Mouse (Mus musculus): Measurements from ENCODE around the gene Mia2. TPM values are rescaled to one million over a fixed set of nuclear protein-coding genes. Genes with fewer than 3 reads are reported as not detected.

Mia2 gene
- total and polyA plus RNA-seq, 3 experiments = 31.8 to 106 (median 90.9) TPM

DNA sequence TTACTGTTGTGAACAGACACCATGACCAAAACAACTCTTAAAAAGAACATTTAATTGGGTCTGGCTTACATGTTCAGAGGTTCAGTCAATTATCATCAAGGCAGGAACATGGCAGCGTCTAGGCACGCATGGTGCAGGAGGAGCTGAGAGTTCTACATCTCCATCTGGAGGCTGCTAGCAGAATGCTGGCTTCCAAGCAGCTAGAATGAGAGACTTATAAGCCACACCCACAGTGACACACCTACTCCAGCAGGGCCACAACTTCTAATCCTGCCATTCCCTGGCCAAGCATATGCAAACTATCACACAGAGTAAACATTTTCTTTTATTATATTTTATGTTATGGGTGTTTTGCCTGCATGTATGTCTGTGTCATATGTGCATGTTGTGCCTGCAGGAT lies 43.8 kb downstream of the Mia2 start:
- Histone ChIP-seq H3K4me1 (ENCODE audit: control insufficient read depth, insufficient read depth, low read length) (no peaks in the 10 kb centered on the region), H3K79me2 (replicated peaks; ENCODE audit: control insufficient read depth, insufficient read depth, low read length) (no peaks in the 10 kb centered on the region; the same call in 1 of the 2 replicates), H3K9ac (ENCODE audit: low read depth, low read length) (no peak overlapping the region), H3K27ac (no peak overlapping the region), H3K4me3 (no peak overlapping the region), H3K36me3 (ENCODE audit: control insufficient read depth, insufficient read depth, low read length) (peaks cover 3% of the 10 kb centered on the region), H3K27me3 (ENCODE audit: control insufficient read depth, insufficient read depth, low read length) (no peaks in the 10 kb centered on the region)
- no peak for DNase-seq
- WGBS = 60% methylated on average over 2 of the region's 2 CpGs
- peak; percentile 17; the same call in 1 of the 2 replicates for TF ChIP-seq CTCF (IDR thresholded peaks at IDR 0.05)
- no peak for TF ChIP-seq EP300 (IDR thresholded peaks at IDR 0.05; ENCODE audit: insufficient read depth, low read depth, low read length)
- intact Hi-C loops (cut with DNase I) = no loop called here

DNA sequence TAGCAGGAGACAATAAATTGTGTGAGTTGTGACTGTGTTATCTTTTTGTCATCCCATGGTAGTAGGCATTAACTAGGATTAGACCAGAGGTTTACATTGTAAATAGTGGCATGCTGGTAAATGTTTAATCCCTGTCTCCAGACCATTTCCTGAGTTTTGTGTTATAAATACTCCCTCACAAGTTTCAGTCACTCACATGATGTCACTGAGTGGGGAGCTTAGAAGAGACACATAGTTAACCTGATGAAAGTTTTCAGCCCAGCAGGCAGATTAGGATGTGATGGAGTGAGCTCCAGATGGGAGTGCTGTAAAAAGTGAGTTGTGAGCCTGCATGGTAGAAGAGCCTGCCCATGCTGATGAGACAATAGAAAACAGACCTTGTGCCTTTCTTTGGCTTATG lies 49.5 kb downstream of the Mia2 start:
- Histone ChIP-seq H3K27me3 (ENCODE audit: control insufficient read depth, insufficient read depth, low read length) (no peaks in the 10 kb centered on the region), H3K79me2 (replicated peaks; ENCODE audit: control insufficient read depth, insufficient read depth, low read length) (no peaks in the 10 kb centered on the region), H3K27ac (no peak overlapping the region), H3K9ac (ENCODE audit: low read depth, low read length) (no peak overlapping the region), H3K36me3 (ENCODE audit: control insufficient read depth, insufficient read depth, low read length) (peaks cover 5% of the 10 kb centered on the region), H3K4me3 (no peak overlapping the region), H3K4me1 (ENCODE audit: control insufficient read depth, insufficient read depth, low read length) (no peaks in the 10 kb centered on the region)
- TF ChIP-seq CTCF (IDR thresholded peaks at IDR 0.05) (no peak), POLR2A (IDR thresholded peaks at IDR 0.05; ENCODE audit: insufficient read depth, low read depth, low read length) (no peak), EP300 (IDR thresholded peaks at IDR 0.05; ENCODE audit: insufficient read depth, low read depth, low read length) (no peak)
- intact Hi-C loops (cut with DNase I) = no loop called here
- DNase-seq = no peak

DNA sequence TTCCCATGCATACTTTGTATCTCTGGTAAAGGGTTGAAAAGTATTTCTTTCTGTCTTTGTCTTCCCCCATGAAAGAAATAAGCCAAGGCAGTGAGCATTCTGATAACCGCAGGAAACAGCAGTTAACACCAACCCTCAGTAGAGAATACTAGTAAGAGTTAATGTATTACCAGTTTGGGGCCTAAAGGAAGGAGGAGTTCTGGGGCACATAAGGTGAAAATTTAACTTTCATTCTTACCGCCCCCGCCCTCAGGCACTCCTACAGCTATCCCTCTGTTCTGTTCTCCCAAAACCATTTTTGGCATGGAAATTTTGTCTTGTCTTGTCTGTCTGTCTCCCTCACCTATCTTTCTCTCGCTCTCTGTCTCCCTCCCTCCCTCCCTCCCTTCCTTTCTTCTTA lies 54.1 kb downstream of the Mia2 start:
- no peak overlapping the region for H3K9ac ChIP-seq (ENCODE audit: low read depth, low read length)
- no peak for DNase-seq
- 97% methylated on average over 4 of the region's 4 CpGs for WGBS
- intact Hi-C loops (cut with DNase I) = no loop called here
- H3K4me1 ChIP-seq (ENCODE audit: control insufficient read depth, insufficient read depth, low read length) = no peaks in the 10 kb centered on the region
- H3K27ac ChIP-seq = no peak overlapping the region
- TF ChIP-seq POLR2A (IDR thresholded peaks at IDR 0.05; ENCODE audit: insufficient read depth, low read depth, low read length) = no peak
- TF ChIP-seq CTCF (IDR thresholded peaks at IDR 0.05) = no peak
- TF ChIP-seq EP300 (IDR thresholded peaks at IDR 0.05; ENCODE audit: insufficient read depth, low read depth, low read length) = no peak
- H3K36me3 ChIP-seq (ENCODE audit: control insufficient read depth, insufficient read depth, low read length) = peaks cover 5% of the 10 kb centered on the region
- no peak overlapping the region for H3K4me3 ChIP-seq
- H3K27me3 ChIP-seq (ENCODE audit: control insufficient read depth, insufficient read depth, low read length) = no peaks in the 10 kb centered on the region
- H3K79me2 ChIP-seq (replicated peaks; ENCODE audit: control insufficient read depth, insufficient read depth, low read length) = no peaks in the 10 kb centered on the region

DNA sequence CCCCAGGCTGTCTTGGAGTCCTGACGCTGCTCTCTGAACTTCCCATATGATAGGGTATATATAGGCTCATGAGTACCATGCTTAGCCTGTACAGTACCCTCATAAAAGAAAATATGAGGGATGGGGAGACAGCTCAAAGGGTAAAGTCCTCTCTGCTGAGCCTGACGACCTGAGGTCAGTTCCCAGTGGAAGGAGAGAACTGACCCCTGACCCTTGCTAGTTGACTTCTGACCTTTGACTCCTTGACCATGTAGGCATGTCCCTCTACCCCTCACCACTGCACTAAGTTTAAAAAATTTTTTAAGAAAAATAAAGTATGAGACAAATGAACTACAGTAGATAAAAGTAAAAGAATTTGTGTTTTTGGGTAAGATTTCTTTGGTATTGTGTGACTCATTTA lies 65.5 kb downstream of the Mia2 start:
- H3K4me1 ChIP-seq (ENCODE audit: control insufficient read depth, insufficient read depth, low read length) = no peaks in the 10 kb centered on the region; the same call in 1 of the 2 replicates
- H3K9ac ChIP-seq (ENCODE audit: low read depth, low read length) = no peak overlapping the region
- WGBS = 64% methylated on average over 2 of the region's 2 CpGs
- no peak for TF ChIP-seq POLR2A (IDR thresholded peaks at IDR 0.05; ENCODE audit: insufficient read depth, low read depth, low read length)
- TF ChIP-seq EP300 (IDR thresholded peaks at IDR 0.05; ENCODE audit: insufficient read depth, low read depth, low read length) = no peak
- TF ChIP-seq CTCF (IDR thresholded peaks at IDR 0.05) = no peak
- H3K79me2 ChIP-seq (replicated peaks; ENCODE audit: control insufficient read depth, insufficient read depth, low read length) = no peaks in the 10 kb centered on the region; the same call in 1 of the 2 replicates
- no peak overlapping the region for H3K27ac ChIP-seq
- DNase-seq = no peak
- intact Hi-C loops (cut with DNase I) = no loop called here
- H3K27me3 ChIP-seq (ENCODE audit: control insufficient read depth, insufficient read depth, low read length) = no peaks in the 10 kb centered on the region
- H3K4me3 ChIP-seq = no peak overlapping the region
- peaks cover 6% of the 10 kb centered on the region for H3K36me3 ChIP-seq (ENCODE audit: control insufficient read depth, insufficient read depth, low read length)

DNA sequence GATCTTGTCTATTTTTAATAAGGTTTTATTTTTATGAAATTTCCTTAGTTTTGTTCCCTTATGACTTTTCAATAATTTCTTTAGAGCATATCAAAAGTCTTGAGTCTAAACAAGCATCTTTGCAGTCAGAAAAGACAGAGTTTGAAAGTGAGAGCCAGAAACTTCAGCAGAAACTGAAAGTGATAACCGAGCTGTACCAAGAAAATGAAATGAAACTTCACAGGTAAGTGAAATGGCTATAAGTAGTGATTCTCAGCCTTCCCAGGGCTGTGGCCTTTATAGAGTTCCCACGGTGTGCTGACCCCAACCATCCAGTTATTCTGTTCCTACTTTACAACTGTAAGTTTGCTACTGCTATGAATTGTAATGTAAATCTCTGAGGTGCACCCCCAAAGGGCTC lies 67.2 kb downstream of the Mia2 start:
- Histone ChIP-seq H3K9ac (ENCODE audit: low read depth, low read length) (no peak overlapping the region), H3K27me3 (ENCODE audit: control insufficient read depth, insufficient read depth, low read length) (no peaks in the 10 kb centered on the region), H3K27ac (no peak overlapping the region), H3K4me3 (no peak overlapping the region), H3K79me2 (replicated peaks; ENCODE audit: control insufficient read depth, insufficient read depth, low read length) (peaks cover 2% of the 10 kb centered on the region), H3K36me3 (ENCODE audit: control insufficient read depth, insufficient read depth, low read length) (peaks cover 6% of the 10 kb centered on the region), H3K4me1 (ENCODE audit: control insufficient read depth, insufficient read depth, low read length) (no peaks in the 10 kb centered on the region; the same call in 1 of the 2 replicates)
- TF ChIP-seq POLR2A (IDR thresholded peaks at IDR 0.05; ENCODE audit: insufficient read depth, low read depth, low read length) = no peak
- TF ChIP-seq CTCF (IDR thresholded peaks at IDR 0.05) = no peak
- TF ChIP-seq EP300 (IDR thresholded peaks at IDR 0.05; ENCODE audit: insufficient read depth, low read depth, low read length) = no peak
- intact Hi-C loops (cut with DNase I) = no loop called here
- WGBS = 94% methylated on average over 2 of the region's 2 CpGs
- DNase-seq = no peak

DNA sequence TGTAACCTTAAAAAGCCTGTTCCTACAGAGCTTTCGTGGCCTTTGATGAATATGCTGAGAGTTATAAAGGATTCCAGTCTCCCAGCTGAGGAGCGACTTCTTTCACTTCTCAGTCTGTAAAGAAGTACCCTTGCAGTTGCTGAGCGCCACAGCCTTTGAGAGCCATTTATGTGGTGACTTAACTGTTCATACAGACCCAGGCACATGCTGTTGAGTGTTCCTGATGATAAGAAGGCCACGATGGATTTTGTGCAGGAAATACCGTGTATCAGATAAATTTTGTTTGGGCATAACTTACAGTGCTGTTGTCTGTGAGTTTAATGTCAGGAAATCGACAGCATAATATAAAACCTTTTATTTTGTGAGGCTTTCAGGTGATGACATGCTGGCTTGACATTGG lies 68.9 kb downstream of the Mia2 start:
- H3K4me1 ChIP-seq (ENCODE audit: control insufficient read depth, insufficient read depth, low read length) = no peaks in the 10 kb centered on the region; the same call in 1 of the 2 replicates
- peaks cover 2% of the 10 kb centered on the region; the same call in 1 of the 2 replicates for H3K79me2 ChIP-seq (replicated peaks; ENCODE audit: control insufficient read depth, insufficient read depth, low read length)
- peaks cover 5% of the 10 kb centered on the region for H3K36me3 ChIP-seq (ENCODE audit: control insufficient read depth, insufficient read depth, low read length)
- no peak overlapping the region for H3K4me3 ChIP-seq
- H3K27me3 ChIP-seq (ENCODE audit: control insufficient read depth, insufficient read depth, low read length) = no peaks in the 10 kb centered on the region
- no peak overlapping the region for H3K27ac ChIP-seq
- WGBS = 70% methylated on average over 6 of the region's 6 CpGs
- no peak for DNase-seq
- H3K9ac ChIP-seq (ENCODE audit: low read depth, low read length) = no peak overlapping the region
- intact Hi-C loops (cut with DNase I) = no loop called here
- TF ChIP-seq EP300 (IDR thresholded peaks at IDR 0.05; ENCODE audit: insufficient read depth, low read depth, low read length) (no peak), POLR2A (IDR thresholded peaks at IDR 0.05; ENCODE audit: insufficient read depth, low read depth, low read length) (no peak), CTCF (IDR thresholded peaks at IDR 0.05) (no peak)

Data from heart, adult 2 months (tissue).